9 mouse cellular contexts compared by ENCODE assay signal in the genomic region with DNA sequence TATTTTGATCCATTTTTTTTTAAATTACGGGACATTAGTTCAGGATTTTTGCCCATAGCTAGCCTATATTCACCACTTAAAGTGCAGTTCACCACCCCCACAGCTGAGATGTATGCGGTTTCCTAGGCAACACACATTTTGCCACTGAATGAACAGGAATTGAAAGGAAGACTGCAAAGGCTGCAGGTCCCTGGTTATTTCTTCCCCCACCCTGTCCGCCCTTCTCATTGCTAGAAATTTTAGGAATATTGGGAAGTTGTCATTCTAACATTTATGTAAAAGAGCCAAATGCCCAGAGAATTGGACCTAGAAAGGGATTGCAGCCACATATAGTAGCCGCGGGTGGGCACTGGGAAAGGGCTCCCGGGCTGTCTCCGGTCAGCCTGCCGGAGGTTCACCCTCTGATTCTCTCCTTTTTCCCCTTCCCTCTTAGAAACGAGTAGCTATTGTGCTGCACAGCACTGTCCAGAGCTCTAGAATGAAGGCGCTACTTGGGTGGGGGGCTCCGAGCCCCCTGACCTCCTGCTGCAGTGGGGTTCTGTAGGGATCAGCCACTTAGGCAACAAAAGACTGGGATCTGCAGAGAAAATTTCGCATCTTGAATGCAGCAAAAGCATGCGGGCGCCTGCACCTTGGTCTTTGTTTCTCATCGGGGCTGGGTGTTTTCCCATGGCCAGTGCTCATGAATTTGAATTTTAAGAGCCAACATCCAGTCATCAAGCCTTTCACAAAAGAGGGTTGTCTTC. TPM values are rescaled to one million over a fixed set of nuclear protein-coding genes. Genes with fewer than 3 reads are reported as not detected.
A peak's percentile ranks its signal among the peaks of the same experiment; 100 is the strongest.
DNase-seq lines count a peak whose midpoint lies in the region; ATAC-seq and TF ChIP-seq lines count a peak whose summit lies in the region.
"Had no signal": no experiment of that assay in that cellular context is flagged by ENCODE, and none has a peak within 500 bp of the region (broad histone marks: within the 10 kb centered on the region; RNA-seq: fewer than 3 reads in every experiment).

No protein-coding gene starts in this region.

- H3K4me3 ChIP-seq in megakaryocyte, embryonic 14.5 days (replicated peaks) = peak overlapping the region; percentile 18
- no peak overlapping the region for H3K4me3 ChIP-seq in intestine, embryonic 15.5 days (replicated peaks)
- H3K4me3 ChIP-seq in olfactory bulb, adult 2 months (ENCODE audit: insufficient read depth, low read depth, low read length) = peak overlapping the region; percentile 43

- TF ChIP-seq CTCF in olfactory bulb, adult 2 months (IDR thresholded peaks at IDR 0.05; ENCODE audit: insufficient read depth, low read depth, low read length) = no peak

- H3K4me1 ChIP-seq in megakaryocyte, embryonic 14.5 days = peaks cover 44% of the 10 kb centered on the region
- H3K4me1 ChIP-seq in intestine, embryonic 15.5 days (replicated peaks) = peaks cover 28% of the 10 kb centered on the region
- H3K4me1 ChIP-seq in olfactory bulb, adult 2 months (ENCODE audit: control insufficient read depth, insufficient read depth, low read length) = peaks cover 24% of the 10 kb centered on the region

- peak overlapping the region; percentile 34 for H3K4me2 ChIP-seq in intestine, embryonic 15.5 days (replicated peaks)

- DNase-seq in heart, adult 11 months = peak; percentile 76
- DNase-seq in heart, postnatal 14 days = no peak
- DNase-seq in layer of hippocampus, adult 9-10 months (ENCODE audit: low spot score) = no peak
- DNase-seq in gastrocnemius, adult 8-10 months (ENCODE audit: low spot score in 2 of 2) = no peak
- DNase-seq: gastrocnemius, postnatal 36 days had no signal

- intact Hi-C loops in heart, postnatal 14 days (cut with DNase I) = loop anchor here (2.0 to 5.0 kb wide), 2 partner anchors 13 to 56 kb away; partner anchors contain the start of gene Tubb2a

- TF ChIP-seq POLR2A in olfactory bulb, adult 2 months (IDR thresholded peaks at IDR 0.05; ENCODE audit: insufficient read depth, low read depth, low read length) = no peak

- WGBS in intestine, embryonic 15.5 days = 23% methylated on average over 15 of the region's 15 CpGs
- 5% methylated on average over 15 of the region's 15 CpGs for WGBS in olfactory bulb, adult 2 months

- no peak overlapping the region for H3K9ac ChIP-seq in intestine, embryonic 15.5 days

- H3K27ac ChIP-seq in intestine, embryonic 15.5 days = no peak overlapping the region
- H3K27ac ChIP-seq in olfactory bulb, adult 2 months (ENCODE audit: insufficient read depth, low read depth, low read length) = peak overlapping the region; percentile 94

- no peaks in the 10 kb centered on the region for H3K9me3 ChIP-seq in megakaryocyte, embryonic 14.5 days
- H3K9me3 ChIP-seq in intestine, embryonic 15.5 days = no peaks in the 10 kb centered on the region

- peaks cover 86% of the 10 kb centered on the region for H3K27me3 ChIP-seq in megakaryocyte, embryonic 14.5 days (replicated peaks)
- peaks cover 9% of the 10 kb centered on the region; the same call in 1 of the 2 replicates for H3K27me3 ChIP-seq in intestine, embryonic 15.5 days (replicated peaks)

- no peaks in the 10 kb centered on the region for H3K36me3 ChIP-seq in megakaryocyte, embryonic 14.5 days (replicated peaks; ENCODE audit: low read length)
- no peaks in the 10 kb centered on the region for H3K36me3 ChIP-seq in intestine, embryonic 15.5 days

- ATAC-seq in megakaryocyte, adult 5-6 weeks (ENCODE audit: poor library complexity, severe bottlenecking) = no peak
- ATAC-seq in intestine, embryonic 15.5 days = no peak

RNA-seq across cellular contexts. Expression of gene Tubb2b, which starts 3.2 kb away (rescaled TPM):
- 1 to 10 TPM; 5.2 to 8.8 TPM for total RNA-seq in heart, postnatal 14 days (2021)
- polyA plus RNA-seq in megakaryocyte, embryonic 14.5 days (2012; ENCODE audit: insufficient read depth, low replicate concordance) = 11.0 and 15.6 TPM in 2 replicates
- not detected in 2 replicates for total RNA-seq in megakaryocyte, adult 5-6 weeks (2015)
- total RNA-seq in megakaryocyte, adult 5-6 weeks (2017) = 0.15 and 0.53 TPM in 2 replicates
- 33.5 and 34.2 TPM in 2 replicates for polyA plus RNA-seq in intestine, embryonic 15.5 days (2015; fragmentation: Nextera tagmentation; extraction: Ambion mirVana)
- not detected in 2 replicates for polyA plus RNA-seq in olfactory bulb, adult 2 months (2012; ENCODE audit: insufficient read depth, insufficient read length, low replicate concordance, missing spikeins)
- 1 to 10 TPM in 2 of 4 experiments, under 1 TPM in 2; 0.63 to 1.8 (median 1.3) TPM for total RNA-seq in gastrocnemius, adult 8-10 months (2022)

RNA-seq across cellular contexts. Expression of gene Psmg4, which starts 29.3 kb away (rescaled TPM):
- 10 to 100 TPM; 25.2 to 37.8 TPM for total RNA-seq in heart, postnatal 14 days (2021)
- polyA plus RNA-seq in megakaryocyte, embryonic 14.5 days (2012; ENCODE audit: insufficient read depth, low replicate concordance) = 32.8 and 36.0 TPM in 2 replicates
- total RNA-seq in megakaryocyte, adult 5-6 weeks (2015) = 54.0 and 59.5 TPM in 2 replicates
- 182 TPM in 2 replicates for total RNA-seq in megakaryocyte, adult 5-6 weeks (2017)
- 71.3 and 88.2 TPM in 2 replicates for polyA plus RNA-seq in intestine, embryonic 15.5 days (2015; fragmentation: Nextera tagmentation; extraction: Ambion mirVana)
- polyA plus RNA-seq in olfactory bulb, adult 2 months (2012; ENCODE audit: insufficient read depth, insufficient read length, low replicate concordance, missing spikeins) = not detected in 2 replicates
- total RNA-seq in gastrocnemius, adult 8-10 months (2022) = 10 to 100 TPM; 13.9 to 19.7 (median 16.9) TPM

RNA-seq across cellular contexts. Expression of gene Tubb2a, which starts 55.7 kb away (rescaled TPM):
- 10 to 100 TPM; 53.6 to 68.2 TPM for total RNA-seq in heart, postnatal 14 days (2021)
- polyA plus RNA-seq in megakaryocyte, embryonic 14.5 days (2012; ENCODE audit: insufficient read depth, low replicate concordance) = 95.9 and 122 TPM in 2 replicates
- total RNA-seq in megakaryocyte, adult 5-6 weeks (2015) = 11.6 and 12.8 TPM in 2 replicates
- 21.4 and 34.0 TPM in 2 replicates for total RNA-seq in megakaryocyte, adult 5-6 weeks (2017)
- polyA plus RNA-seq in intestine, embryonic 15.5 days (2015; fragmentation: Nextera tagmentation; extraction: Ambion mirVana) = 170 TPM in 2 replicates
- not detected in 2 replicates for polyA plus RNA-seq in olfactory bulb, adult 2 months (2012; ENCODE audit: insufficient read depth, insufficient read length, low replicate concordance, missing spikeins)
- total RNA-seq in gastrocnemius, adult 8-10 months (2022) = 1 to 10 TPM; 3.9 to 8.6 (median 5.4) TPM
